Mouse (Mus musculus) heart, adult 11 months (tissue): Measurements from ENCODE around the gene 6030408B16Rik.

Experiments used
- DNase-seq: peaks from one replicate; pipeline ENCODE4 v3.0.0; 2022

Gene 6030408B16Rik

GRCm38 (mm10) chr15:101293025-101293621 lies at the start of gene 6030408B16Rik:
Gene 6030408B16Rik (plus strand): TSS chr15:101293212.
- DNase-seq, result peak; percentile 96

GRCm38 (mm10) chr15:101244012-101244411 lies 49.0 kb upstream of the 6030408B16Rik start:
- DNase-seq, result peak; percentile 93

GRCm38 (mm10) chr15:101246231-101247154 lies 46.5 kb upstream of the 6030408B16Rik start:
- peak; percentile 100 for DNase-seq

GRCm38 (mm10) chr15:101247155-101247498 lies 45.9 kb upstream of the 6030408B16Rik start:
- DNase-seq, result peak; percentile 95

GRCm38 (mm10) chr15:101248029-101248710 lies 44.8 kb upstream of the 6030408B16Rik start:
- peak; percentile 97 for DNase-seq

GRCm38 (mm10) chr15:101250220-101250800 lies 42.7 kb upstream of the 6030408B16Rik start:
- no peak for DNase-seq

- DNase-seq, result peak; percentile 90
These were observed 41.1 kb upstream of the 6030408B16Rik start for GRCm38 (mm10) chr15:101251930-101252329.

GRCm38 (mm10) chr15:101252614-101253013 lies 40.4 kb upstream of the 6030408B16Rik start:
- peak; percentile 92 for DNase-seq

- no peak for DNase-seq
These were observed 39.5 kb upstream of the 6030408B16Rik start for GRCm38 (mm10) chr15:101253563-101253885.

- DNase-seq, result peak; percentile 99
These were observed 38.9 kb upstream of the 6030408B16Rik start, which contains the start of gene Nr4a1 for GRCm38 (mm10) chr15:101253886-101254795. Gene Nr4a1 (plus strand): TSS chr15:101254269.

- peak; percentile 92 for DNase-seq
These were observed 37.1 kb upstream of the 6030408B16Rik start for GRCm38 (mm10) chr15:101255842-101256462.

- DNase-seq, result peak; percentile 92
These were observed 36.4 kb upstream of the 6030408B16Rik start for GRCm38 (mm10) chr15:101256463-101257206.

- peak; percentile 93 for DNase-seq
These were observed 34.6 kb upstream of the 6030408B16Rik start for GRCm38 (mm10) chr15:101258420-101258819.

- no peak for DNase-seq
These were observed 33.1 kb upstream of the 6030408B16Rik start for GRCm38 (mm10) chr15:101259922-101260321.

GRCm38 (mm10) chr15:101260387-101260786 lies 32.6 kb upstream of the 6030408B16Rik start:
- peak; percentile 100 for DNase-seq

GRCm38 (mm10) chr15:101260874-101261622 lies 32.0 kb upstream of the 6030408B16Rik start:
- peak; percentile 96 for DNase-seq

GRCm38 (mm10) chr15:101262502-101262901 lies 30.5 kb upstream of the 6030408B16Rik start:
- peak; percentile 98 for DNase-seq

- peak; percentile 100 for DNase-seq
These were observed 26.7 kb upstream of the 6030408B16Rik start for GRCm38 (mm10) chr15:101266132-101266963.
